Mouse (Mus musculus) embryonic facial prominence, embryonic 15.5 days (tissue): ENCODE measurements at regions not wholly inside any gene's neighbourhood (a gene's known extent, or its start where the extent isn't known, plus 50 kb on each side); places are given as distances from the start of the nearest gene placed in this dataset.

Experiments used
- ATAC-seq: fragments of 200-750 bp; cut with Nextera tagmentation; 2 replicates; pipeline ENCODE4 v1.8.0; 2017; ENCODE audit warnings: low read depth, moderate TSS enrichment; ENCODE audit not compliant: insufficient number of reproducible peaks, low FRiP score, low TSS enrichment
- H3K27ac ChIP-seq: fragments of 300-500 bp; sonication (generic); replicated peaks from 2 replicates; pipeline ENCODE4 v1.5.1; 2015; ENCODE audit warnings: mild to moderate bottlenecking, inconsistent platforms
- H3K27me3 ChIP-seq: fragments of 300-500 bp; sonication (generic); 2 replicates; pipeline ENCODE4 v1.6.1; 2015; ENCODE audit warnings: inconsistent platforms
- H3K36me3 ChIP-seq: fragments of 300-500 bp; sonication (generic); 2 replicates; pipeline ENCODE4 v1.6.1; 2015; ENCODE audit warnings: mild to moderate bottlenecking, inconsistent platforms
- H3K4me1 ChIP-seq: fragments of 300-500 bp; sonication (generic); 2 replicates; pipeline ENCODE4 v1.6.1; 2015; ENCODE audit warnings: inconsistent platforms
- H3K4me2 ChIP-seq: fragments of 300-500 bp; sonication (generic); replicated peaks from 2 replicates; pipeline ENCODE4 v1.6.1; 2015; ENCODE audit warnings: mild to moderate bottlenecking, inconsistent platforms
- H3K4me3 ChIP-seq: fragments of 300-500 bp; sonication (generic); replicated peaks from 2 replicates; pipeline ENCODE4 v1.5.1; 2015; ENCODE audit warnings: mild to moderate bottlenecking, inconsistent platforms
- H3K9ac ChIP-seq: fragments of 300-500 bp; sonication (generic); 2 replicates; pipeline ENCODE4 v1.6.1; 2015; ENCODE audit warnings: inconsistent platforms
- H3K9me3 ChIP-seq: fragments of 300-500 bp; sonication (generic); replicated peaks from 2 replicates; pipeline ENCODE4 v1.6.1; 2016; ENCODE audit warnings: inconsistent platforms
- WGBS: fragments of 180-500 bp; shearing (Covaris S2); methylation state at CpG from one replicate; pipeline ENCODE4 v1.1.7; 2015; 5-methylcytosine and 5-hydroxymethylcytosine counted together

GRCm38 (mm10) chrX:107477066-107477465, 73.9 kb upstream of the Itm2a start:
- ATAC-seq: no peak
- Histone ChIP-seq H3K27ac (no peak overlapping the region), H3K9me3 (no peaks in the 10 kb centered on the region), H3K4me2 (no peak overlapping the region), H3K36me3 (no peaks in the 10 kb centered on the region), H3K4me3 (no peak overlapping the region), H3K4me1 (no peaks in the 10 kb centered on the region), H3K27me3 (no peaks in the 10 kb centered on the region), H3K9ac (no peak overlapping the region)
- 13% methylated on average over 5 of the region's 5 CpGs for WGBS

GRCm38 (mm10) chrX:107469242-107469641, 66.1 kb upstream of the Itm2a start:
- 61% methylated on average over 3 of the region's 3 CpGs for WGBS
- ATAC-seq: peak; percentile 47; the same call in 1 of the 2 replicates
- H3K9ac ChIP-seq: no peak overlapping the region
- H3K4me3 ChIP-seq: no peak overlapping the region
- no peaks in the 10 kb centered on the region for H3K9me3 ChIP-seq
- no peak overlapping the region for H3K27ac ChIP-seq
- H3K27me3 ChIP-seq: no peaks in the 10 kb centered on the region
- H3K4me1 ChIP-seq: no peaks in the 10 kb centered on the region
- no peak overlapping the region for H3K4me2 ChIP-seq
- H3K36me3 ChIP-seq: no peaks in the 10 kb centered on the region
